Mouse (Mus musculus): ENCODE measurements around the gene Tnpo2.

The Tnpo2 gene

GRCm38 (mm10) chr8:85036718-85037365 lies at the start of gene Tnpo2:
Gene Tnpo2, plus strand, starts transcription at chr8:85036915.
- DNase-seq (ENCODE audit: low read depth, low spot score) = peak; percentile 100

- DNase-seq (ENCODE audit: low read depth, low spot score) = no peak
These were observed 49.3 kb upstream of the Tnpo2 start for GRCm38 (mm10) chr8:84987388-84987787.

DNA sequence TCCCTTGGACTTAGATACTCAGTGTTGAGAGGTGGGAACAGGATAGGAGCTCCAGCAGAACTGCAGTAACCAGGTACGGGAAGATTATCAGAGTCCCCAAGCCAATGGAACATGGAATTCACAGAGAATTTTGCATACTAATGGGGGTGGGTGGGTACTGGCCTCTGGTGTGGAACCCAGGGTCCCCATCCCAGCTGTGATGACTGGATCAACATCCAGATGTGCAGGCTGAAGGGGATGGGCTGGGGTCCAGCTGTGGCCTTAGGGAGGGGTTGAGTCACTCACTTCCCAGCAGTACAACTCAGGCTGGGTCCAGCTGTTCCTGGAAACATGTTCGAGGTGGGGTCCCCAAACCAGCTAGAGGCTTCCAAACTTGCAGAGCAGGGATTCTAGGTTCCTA lies 48.8 kb upstream of the Tnpo2 start:
- no peak for DNase-seq (ENCODE audit: low read depth, low spot score)

DNA sequence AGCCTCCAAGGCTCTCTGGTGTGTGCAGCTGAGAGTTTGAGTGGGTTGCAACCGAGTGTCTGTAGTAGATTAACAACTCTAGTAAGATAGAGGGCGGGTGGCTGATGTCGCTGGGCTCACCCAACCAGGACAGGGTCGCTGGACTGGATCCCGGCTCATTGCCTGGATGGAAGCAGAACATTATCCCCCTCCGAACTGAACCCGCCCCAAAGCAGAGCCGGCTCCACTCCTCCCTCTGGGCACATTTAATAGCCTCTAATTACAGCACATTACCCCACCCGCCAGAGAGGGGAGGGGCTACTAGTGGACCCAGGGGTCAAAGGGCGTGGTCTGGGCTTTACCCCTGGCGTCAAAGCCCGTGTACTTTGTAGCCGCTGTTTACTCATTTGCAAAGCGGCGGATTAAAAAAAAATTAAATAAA lies 47.4 kb upstream of the Tnpo2 start:
- no peak for DNase-seq (ENCODE audit: low read depth, low spot score)

DNA sequence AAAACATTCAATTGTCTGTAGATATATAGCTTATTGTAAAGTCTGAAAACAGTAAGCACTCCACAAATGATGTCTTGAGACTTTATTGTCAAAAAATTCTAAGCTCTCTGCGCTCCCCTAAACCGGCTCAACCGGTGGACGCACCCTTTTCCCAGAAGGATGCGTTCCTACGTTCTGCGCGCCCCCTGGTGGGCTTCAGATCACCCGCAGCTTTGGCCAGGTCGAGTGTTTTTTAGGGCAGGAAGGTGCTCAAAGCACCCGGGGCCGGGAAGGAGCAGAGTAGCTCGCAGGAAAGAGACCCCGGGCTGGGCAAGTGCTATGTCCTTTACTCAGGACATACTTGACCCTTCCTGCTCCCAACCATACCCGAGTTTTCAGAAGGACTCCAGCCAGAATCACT lies 46.9 kb upstream of the Tnpo2 start:
- peak; percentile 93 for DNase-seq (ENCODE audit: low read depth, low spot score)

DNA sequence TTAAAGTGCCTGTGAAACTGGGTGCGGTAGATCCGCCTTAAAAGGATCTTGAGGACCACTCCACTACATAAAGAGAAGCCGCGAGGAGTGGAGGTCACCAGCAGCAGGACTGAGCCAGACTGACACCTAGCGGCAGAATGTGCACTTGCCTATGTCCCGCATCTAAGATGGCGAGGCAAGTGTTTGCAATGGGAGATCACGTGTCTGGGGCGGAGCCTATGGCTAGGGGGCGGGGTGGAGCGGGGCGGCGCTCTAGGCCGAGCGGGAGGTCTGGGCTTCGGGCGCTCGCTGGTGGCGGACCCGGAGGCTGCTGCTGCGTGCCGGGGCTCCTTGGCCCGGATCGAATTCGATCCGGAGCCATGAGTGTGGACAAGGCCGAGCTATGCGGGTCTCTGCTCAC lies 46.4 kb upstream of the Tnpo2 start, which contains the start of gene Hook2:
TSS of gene Hook2 (plus strand) at position 255 of the 400 bp plus-strand sequence.
- DNase-seq (ENCODE audit: low read depth, low spot score) = peak; percentile 99

DNA sequence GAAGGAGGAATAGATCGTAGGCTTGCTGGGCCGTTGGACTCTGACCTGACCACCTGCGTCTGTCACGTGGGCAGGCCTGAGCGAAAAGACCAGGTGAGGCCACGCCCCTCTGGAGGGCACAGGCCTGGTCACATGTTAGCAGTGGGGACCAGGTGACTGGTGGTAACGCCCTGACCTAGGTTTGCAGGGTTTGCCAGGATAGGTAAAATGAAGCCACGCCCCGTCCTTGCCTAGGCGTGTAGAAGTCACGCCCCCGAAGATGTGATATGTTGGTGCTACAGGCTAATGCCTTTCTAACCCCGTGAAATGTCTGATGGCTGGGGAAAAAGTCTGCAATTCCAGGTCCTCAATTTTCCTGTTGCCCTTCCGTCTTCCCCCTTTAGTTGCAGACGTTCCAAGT lies 45.9 kb upstream of the Tnpo2 start:
- DNase-seq (ENCODE audit: low read depth, low spot score) = peak; percentile 65

- no peak for DNase-seq (ENCODE audit: low read depth, low spot score)
These were observed 42.3 kb upstream of the Tnpo2 start for GRCm38 (mm10) chr8:84994375-84994774.

GRCm38 (mm10) chr8:84995680-84996079 lies 41.0 kb upstream of the Tnpo2 start:
- DNase-seq (ENCODE audit: low read depth, low spot score) = no peak

DNA sequence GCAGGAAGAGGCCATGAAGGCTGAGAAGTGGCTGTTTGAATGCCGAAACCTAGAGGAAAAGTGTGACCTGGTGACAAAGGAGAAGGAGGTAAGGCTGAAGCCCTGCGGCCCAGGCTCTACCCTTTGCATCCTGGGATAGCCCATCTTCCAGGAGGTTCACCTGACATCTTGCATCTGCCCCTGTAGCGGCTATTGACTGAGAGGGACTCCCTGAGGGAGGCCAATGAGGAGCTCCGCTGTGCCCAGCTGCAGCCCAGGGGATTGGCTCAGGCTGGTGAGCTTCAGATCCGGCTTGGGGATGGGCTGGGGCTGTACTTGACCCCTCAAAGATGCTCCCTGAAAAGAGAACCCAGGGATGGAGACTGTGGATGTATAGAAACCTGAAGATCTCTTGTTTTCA lies 39.7 kb upstream of the Tnpo2 start:
- DNase-seq (ENCODE audit: low read depth, low spot score) = no peak

DNA sequence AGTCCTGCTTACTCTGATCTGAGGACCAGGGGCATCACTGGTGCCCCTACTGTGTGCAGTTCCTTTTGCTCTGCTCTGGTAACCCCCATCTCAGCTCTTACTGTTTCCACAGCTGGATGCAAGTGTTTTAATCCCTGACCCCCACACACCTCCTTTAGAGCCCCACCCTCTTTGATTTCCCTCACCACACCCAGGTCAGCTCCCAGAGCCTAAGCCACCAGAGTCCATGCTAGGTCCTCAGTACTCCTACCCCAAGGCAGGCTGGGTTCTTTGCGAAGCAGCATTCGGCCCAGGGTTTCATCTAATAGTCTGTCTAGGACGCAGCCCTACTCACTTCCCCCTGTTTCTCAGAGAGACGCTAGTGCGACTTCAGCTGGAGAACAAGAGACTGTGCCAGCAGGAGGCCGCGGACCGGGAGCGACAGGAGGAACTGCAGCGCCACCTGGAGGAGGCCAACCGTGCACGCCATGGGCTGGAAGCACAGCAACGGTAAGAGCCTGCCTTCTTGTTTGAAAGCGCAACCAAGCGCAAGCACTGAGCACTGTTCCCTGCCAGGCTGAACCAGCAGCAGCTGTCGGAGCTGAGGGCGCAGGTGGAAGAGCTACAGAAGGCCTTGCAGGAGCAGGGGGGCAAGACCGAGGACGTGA lies 38.9 kb upstream of the Tnpo2 start:
- DNase-seq (ENCODE audit: low read depth, low spot score) = peak; percentile 98

DNA sequence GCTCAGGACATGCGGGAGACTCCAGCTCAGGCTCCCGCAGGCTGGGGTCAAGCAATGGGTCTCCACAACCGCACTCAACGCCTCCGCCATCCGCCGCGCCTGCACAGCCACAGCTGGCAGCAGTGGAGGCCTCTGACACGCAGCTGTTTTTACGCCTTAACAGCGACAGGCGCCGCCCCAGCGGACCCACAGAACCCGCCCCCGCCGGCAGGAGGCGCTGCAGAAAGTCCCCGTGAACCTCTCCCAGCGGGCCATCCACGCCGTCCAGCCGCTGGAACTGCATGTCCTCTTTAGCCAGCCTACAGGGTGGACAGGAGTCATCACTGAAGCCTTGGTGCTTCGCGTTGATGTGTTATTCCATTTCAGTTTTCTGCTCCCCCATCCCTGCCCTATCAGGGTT lies 29.0 kb upstream of the Tnpo2 start:
- no peak for DNase-seq (ENCODE audit: low read depth, low spot score)

GRCm38 (mm10) chr8:85011242-85011641 lies 25.5 kb upstream of the Tnpo2 start:
- no peak for DNase-seq (ENCODE audit: low read depth, low spot score)

GRCm38 (mm10) chr8:85013230-85013840 lies 23.4 kb upstream of the Tnpo2 start:
- DNase-seq (ENCODE audit: low read depth, low spot score) = peak; percentile 92

DNA sequence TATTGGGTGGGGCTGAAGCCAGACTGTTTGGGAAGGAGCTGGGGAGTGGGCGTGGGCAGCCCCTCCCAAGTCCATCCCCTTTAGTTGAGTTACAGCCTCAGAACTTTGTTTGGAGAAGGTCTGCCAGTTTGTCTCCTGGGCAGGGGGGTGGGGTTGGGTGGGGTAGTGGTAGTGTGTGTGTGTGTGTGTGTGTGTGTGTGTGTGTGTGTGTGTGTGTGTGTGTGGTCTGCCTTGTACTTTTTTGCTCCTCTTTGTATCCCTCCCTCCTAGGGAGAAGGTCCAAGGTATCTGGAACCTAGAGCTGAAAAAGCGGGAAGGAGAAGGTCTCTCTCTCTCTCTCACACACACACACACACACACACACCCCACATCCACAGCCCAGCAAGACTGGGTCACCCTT lies 22.3 kb upstream of the Tnpo2 start, which contains the start of gene Best2:
TSS of gene Best2 (minus strand) at position 101 of the 400 bp plus-strand sequence.
- no peak for DNase-seq (ENCODE audit: low read depth, low spot score)

GRCm38 (mm10) chr8:85016724-85017123 lies 20.0 kb upstream of the Tnpo2 start:
- no peak for DNase-seq (ENCODE audit: low read depth, low spot score)

DNA sequence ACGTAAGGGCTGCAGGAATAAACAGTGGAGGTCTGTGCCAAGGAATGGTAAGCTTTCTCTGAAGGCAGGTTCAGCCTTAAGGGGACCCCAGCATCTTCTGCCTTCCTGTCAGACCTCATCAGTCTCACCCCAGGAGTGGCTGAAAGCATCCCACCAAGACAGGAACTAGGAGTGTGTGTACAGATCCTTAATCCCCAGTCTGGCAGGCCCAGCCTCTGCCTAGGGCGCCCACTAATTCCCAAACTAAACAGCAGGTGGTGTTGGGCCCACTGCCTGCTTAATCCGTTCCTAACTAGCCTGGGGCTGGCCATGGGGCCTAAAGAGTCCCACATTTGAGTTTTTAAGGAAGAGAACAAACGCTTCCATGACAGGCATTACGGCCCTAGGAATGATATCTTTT lies 19.5 kb upstream of the Tnpo2 start:
- DNase-seq (ENCODE audit: low read depth, low spot score) = no peak

GRCm38 (mm10) chr8:85021514-85022055 lies 15.1 kb upstream of the Tnpo2 start:
- no peak for DNase-seq (ENCODE audit: low read depth, low spot score)

DNA sequence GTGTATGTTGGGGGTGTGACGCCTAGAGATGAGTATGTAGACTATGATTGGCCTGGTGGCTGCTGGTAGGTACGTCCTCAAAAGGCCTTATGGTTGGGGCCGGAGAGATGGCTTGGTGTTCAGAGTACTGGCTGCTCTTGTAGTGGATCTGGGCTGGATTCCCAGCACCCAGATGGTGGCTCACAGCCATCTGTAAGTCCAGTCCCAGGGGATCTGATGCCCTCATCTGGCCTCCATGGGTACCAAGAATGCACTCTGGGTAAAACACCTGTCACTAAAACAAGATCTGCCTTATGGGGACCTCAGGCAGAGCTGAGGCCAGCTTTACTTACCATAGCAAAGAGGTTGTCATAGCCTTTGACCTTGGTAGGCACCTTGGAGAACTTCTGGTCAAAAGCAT lies 12.9 kb upstream of the Tnpo2 start:
- no peak for DNase-seq (ENCODE audit: low read depth, low spot score)

DNA sequence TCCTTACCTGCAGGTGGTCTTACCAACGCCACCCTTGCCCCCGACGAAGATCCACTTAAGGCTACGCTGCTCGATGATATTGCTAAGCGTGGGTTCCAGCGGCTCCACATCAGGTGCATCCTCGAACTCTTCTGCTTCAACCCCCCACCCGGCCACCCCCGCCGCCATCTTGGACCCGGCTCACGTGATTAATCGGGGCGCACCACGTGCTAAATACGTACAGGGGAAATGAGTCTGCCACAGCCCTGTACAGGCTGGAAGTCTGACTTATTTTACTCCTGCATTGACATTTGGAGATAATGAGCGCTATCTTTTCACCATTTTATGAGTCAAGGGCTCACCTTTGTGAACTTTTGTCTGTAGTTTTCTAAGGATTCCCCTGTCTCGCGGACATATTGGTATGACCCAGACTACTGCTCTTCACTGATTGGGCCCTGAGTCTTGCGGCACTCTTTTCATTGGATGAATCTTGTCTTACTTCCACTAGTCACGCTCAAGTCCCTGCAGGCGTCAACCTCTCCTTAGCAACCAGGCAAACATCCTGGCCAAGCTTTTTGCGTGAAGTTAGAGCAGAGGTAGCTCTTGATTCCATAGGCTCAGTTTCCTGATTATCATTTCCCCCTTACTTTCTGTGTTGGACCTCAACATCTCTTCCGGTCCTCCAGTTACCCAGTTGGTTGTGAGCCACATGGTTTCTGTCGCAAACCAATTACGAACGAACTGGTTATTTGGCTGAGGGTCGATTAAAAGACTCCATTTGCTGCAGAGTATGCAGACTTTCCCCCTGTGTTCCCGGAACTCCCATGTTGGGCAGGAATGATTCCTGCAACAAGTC lies 11.4 kb upstream of the Tnpo2 start, which contains the start of gene Asna1:
TSS of gene Asna1 (minus strand) at position 184 of the 835 bp plus-strand sequence.
- peak; percentile 97 for DNase-seq (ENCODE audit: low read depth, low spot score)

GRCm38 (mm10) chr8:85026670-85027515 lies 9.8 kb upstream of the Tnpo2 start, which contains the start of gene Trir:
Gene Trir, plus strand, starts transcription at chr8:85026823.
- peak; percentile 99 for DNase-seq (ENCODE audit: low read depth, low spot score)
